Mouse (Mus musculus): ENCODE measurements around the gene Lrrc29.

DNA sequence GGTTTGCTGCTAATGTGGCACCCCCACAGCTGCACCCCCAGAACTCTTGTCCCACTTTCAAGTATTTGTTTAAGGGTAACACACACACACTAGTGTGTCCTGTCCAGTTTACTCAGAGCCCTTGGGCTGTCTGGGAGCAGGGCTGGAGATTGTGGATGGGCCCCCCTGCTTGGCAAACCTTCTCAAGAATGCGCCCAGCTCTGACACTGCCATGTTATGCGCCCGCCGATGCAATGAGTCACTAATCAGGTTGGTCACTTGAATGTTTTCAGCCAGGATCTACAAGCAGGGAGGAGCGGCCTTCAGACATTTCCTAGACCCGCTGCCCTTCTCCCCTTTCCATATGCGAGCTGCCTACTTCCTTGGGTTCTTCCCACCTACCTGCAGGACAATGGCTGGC is 33.6 kb downstream of the Lrrc29 start:
- TF ChIP-seq EP300 (IDR thresholded peaks at IDR 0.05), result no peak
- no peak for TF ChIP-seq CTCF (IDR thresholded peaks at IDR 0.05)
